Mouse (Mus musculus) hematopoietic multipotent progenitor cell, adult 10-12 weeks (in vitro differentiated cells): Measurements from ENCODE around the gene Galnt10. TPM values are rescaled to one million over a fixed set of nuclear protein-coding genes. Genes with fewer than 3 reads are reported as not detected.

Experiments
- polyA plus RNA-seq: library from polyadenylated mRNA; stranded (reverse); fragments of >175 nt; gene quantifications from 2 replicates; pipeline ENCODE4 v1.2.3, GENCODE M21; 2012; ENCODE audit warnings: low replicate concordance

Gene Galnt10
- 10.8 and 20.3 TPM in 2 replicates for polyA plus RNA-seq

GRCm38 (mm10) chr11:57645018-57645559 lies at the start of gene Galnt10:
TSS of gene Galnt10 (plus strand) at chr11:57645442.

GRCm38 (mm10) chr11:57800971-57801765 lies 155.9 kb downstream of the Galnt10 start, which contains the start of gene Sap30l:
TSS of gene Sap30l (plus strand) at chr11:57801637.

GRCm38 (mm10) chr11:57832552-57833201 lies 187.4 kb downstream of the Galnt10 start, which contains the start of gene Hand1:
TSS of gene Hand1 (minus strand) at chr11:57832818.

Other genes starting within 250 kb of the Galnt10 start
- gene Fam114a2, start 126.8 kb upstream of the Galnt10 start, polyA plus RNA-seq, result 1.5 and 2.9 TPM in 2 replicates
- 1.7 and 2.3 TPM in 2 replicates for gene Mfap3, start 126.8 kb upstream of the Galnt10 start, polyA plus RNA-seq
- gene Sap30l, start 156.2 kb downstream of the Galnt10 start, polyA plus RNA-seq, result 35.1 and 69.2 TPM in 2 replicates
- gene Hand1, start 187.4 kb downstream of the Galnt10 start, polyA plus RNA-seq, result not detected in 2 replicates